Mouse (Mus musculus) embryonic fibroblast, embryonic 13.5 days (primary cell): ENCODE data around the gene Faim. TPM values are rescaled to one million over a fixed set of nuclear protein-coding genes. Genes with fewer than 3 reads are reported as not detected.
A peak's percentile ranks its signal among the peaks of the same experiment; 100 is the strongest.

ENCODE experiments used
- H3K27ac ChIP-seq: 2 replicates; pipeline ENCODE4 v1.5.1; 2012; ENCODE audit warnings: low read length, control low read depth, inconsistent platforms; ENCODE audit not compliant: insufficient read depth
- H3K4me1 ChIP-seq: 2 replicates; pipeline ENCODE4 v1.6.1; 2011; ENCODE audit warnings: low read length; ENCODE audit not compliant: control insufficient read depth, insufficient read depth
- H3K4me3 ChIP-seq: 2 replicates; pipeline ENCODE4 v1.5.1; 2011; ENCODE audit warnings: mild to moderate bottlenecking, control low read depth, low read length; ENCODE audit not compliant: insufficient read depth
- CTCF ChIP-seq: IDR thresholded peaks from 2 replicates; pipeline ENCODE4 v1.5.1; 2011; ENCODE audit warnings: mild to moderate bottlenecking, control low read depth, low read length, moderate library complexity, borderline replicate concordance; ENCODE audit not compliant: insufficient read depth
- POLR2A ChIP-seq: IDR thresholded peaks from 2 replicates; pipeline ENCODE4 v1.6.1; 2011; ENCODE audit warnings: low read depth, mild to moderate bottlenecking, control low read depth, low read length, moderate library complexity
- polyA plus RNA-seq: library from polyadenylated mRNA; stranded (reverse); fragments of >200 nt; gene quantifications from 2 replicates; pipeline ENCODE4 v1.2.4, GENCODE M21; 2011; ENCODE audit warnings: low read depth; ENCODE audit not compliant: missing spikeins, insufficient read length

Gene Faim
- polyA plus RNA-seq, 1 experiment: 33.9 TPM

GRCm38 (mm10) chr9:98973561-98973960, 12.6 kb upstream of the Faim start:
- H3K4me3 ChIP-seq: peak overlapping the region; percentile 38; the same call in 1 of the 2 replicates
- TF ChIP-seq CTCF: no peak
- TF ChIP-seq POLR2A: no peak
- H3K4me1 ChIP-seq: 0 out of 2 replicates have a peak, but pooled peaks cover 2% of the 10 kb centered on the region
- H3K27ac ChIP-seq: no peak overlapping the region

- no peak overlapping the region for H3K27ac ChIP-seq
- no peak for TF ChIP-seq CTCF
- no peak for TF ChIP-seq POLR2A
- H3K4me3 ChIP-seq: no peak overlapping the region
- H3K4me1 ChIP-seq: 0 out of 2 replicates have a peak, but pooled peaks cover 2% of the 10 kb centered on the region
Measured at GRCm38 (mm10) chr9:98974898-98975297, 11.3 kb upstream of the Faim start.

GRCm38 (mm10) chr9:98976081-98976480, 10.1 kb upstream of the Faim start:
- Histone ChIP-seq H3K4me1 (0 out of 2 replicates have a peak, but pooled peaks cover 2% of the 10 kb centered on the region), H3K27ac (no peak overlapping the region), H3K4me3 (no peak overlapping the region)
- TF ChIP-seq POLR2A (no peak), CTCF (no peak)

GRCm38 (mm10) chr9:98976520-98976919, 9.7 kb upstream of the Faim start:
- Histone ChIP-seq H3K4me1 (0 out of 2 replicates have a peak, but pooled peaks cover 2% of the 10 kb centered on the region), H3K27ac (no peak overlapping the region), H3K4me3 (no peak overlapping the region)
- TF ChIP-seq CTCF (peak; percentile 25; the same call in 1 of the 2 replicates), POLR2A (no peak)

GRCm38 (mm10) chr9:98979431-98980416, 6.4 kb upstream of the Faim start:
- TF ChIP-seq POLR2A (peak; percentile 62), CTCF (peak; percentile 95)
- no peak overlapping the region for H3K27ac ChIP-seq
- peak overlapping the region; percentile 37; the same call in 1 of the 2 replicates for H3K4me3 ChIP-seq
- no peaks in the 10 kb centered on the region for H3K4me1 ChIP-seq

- peak overlapping the region; percentile 98 for H3K4me3 ChIP-seq
Measured at GRCm38 (mm10) chr9:98986476-98987096, 413 bp downstream of the Faim start.

GRCm38 (mm10) chr9:98987131-98987530, 958 bp downstream of the Faim start:
- TF ChIP-seq CTCF (no peak), POLR2A (no peak)
- Histone ChIP-seq H3K4me3 (peak overlapping the region; percentile 98), H3K27ac (no peak overlapping the region), H3K4me1 (peaks cover 3% of the 10 kb centered on the region)

More at GRCm38 (mm10) chr9:98986476-98987096, 413 bp downstream of the Faim start:
- TF ChIP-seq CTCF: no peak
- TF ChIP-seq POLR2A: no peak; the same call in 1 of the 2 replicates
- no peak overlapping the region for H3K27ac ChIP-seq
- H3K4me1 ChIP-seq: peaks cover 3% of the 10 kb centered on the region

- TF ChIP-seq CTCF (no peak), POLR2A (no peak)
Measured at GRCm38 (mm10) chr9:98994103-98994502, 7.9 kb downstream of the Faim start.

GRCm38 (mm10) chr9:98999881-99000339, 13.7 kb downstream of the Faim start:
- Histone ChIP-seq H3K4me1 (no peaks in the 10 kb centered on the region), H3K4me3 (no peak overlapping the region), H3K27ac (no peak overlapping the region)
- TF ChIP-seq POLR2A (no peak), CTCF (no peak)

More at GRCm38 (mm10) chr9:98994103-98994502, 7.9 kb downstream of the Faim start:
- Histone ChIP-seq H3K27ac (no peak overlapping the region), H3K4me1 (no peaks in the 10 kb centered on the region), H3K4me3 (no peak overlapping the region)
